Mouse (Mus musculus): ENCODE data around the gene Ubr3.

- TF ChIP-seq MYOG (IDR thresholded peaks at IDR 0.05; ENCODE audit: control insufficient read depth, extremely low read depth, insufficient read length), result no peak
- no peak for TF ChIP-seq MYOD1 (IDR thresholded peaks at IDR 0.05; ENCODE audit: control insufficient read depth, insufficient read length, low read depth)
- TF ChIP-seq CTCF (IDR thresholded peaks at IDR 0.05; ENCODE audit: control insufficient read depth, insufficient read depth, insufficient read length), result no peak
- TF ChIP-seq MAX (IDR thresholded peaks at IDR 0.05), result no peak
These were observed 39.2 kb upstream of the Ubr3 start for GRCm38 (mm10) chr2:69857882-69858281.

Measured in C2C12 (cell line).